Mouse (Mus musculus) myocyte (in vitro differentiated cells): Measurements from ENCODE around the gene Jazf1. TPM values are rescaled to one million over a fixed set of nuclear protein-coding genes. Genes with fewer than 3 reads are reported as not detected.

ENCODE experiments used
- H3K27me3 ChIP-seq: one replicate; pipeline ENCODE4 v1.6.1; 2011; ENCODE audit not compliant: control insufficient read depth, insufficient read depth, insufficient read length
- H3K36me3 ChIP-seq: one replicate; pipeline ENCODE4 v1.6.1; 2011; ENCODE audit not compliant: control insufficient read depth, insufficient read depth
- H3K4me2 ChIP-seq: one replicate; pipeline ENCODE4 v1.6.1; 2011; ENCODE audit warnings: low read depth, control low read depth
- H3K4me3 ChIP-seq: one replicate; pipeline ENCODE4 v1.5.1; 2011; ENCODE audit warnings: mild to moderate bottlenecking, control low read depth, moderate library complexity
- H3K79me2 ChIP-seq: one replicate; pipeline ENCODE4 v1.6.1; 2011; ENCODE audit not compliant: control insufficient read depth, insufficient read depth
- H3ac ChIP-seq: one replicate; pipeline ENCODE4 v1.6.1; 2011; ENCODE audit not compliant: control insufficient read depth, insufficient read length
- CEBPB ChIP-seq: IDR thresholded peaks from 2 replicates; pipeline ENCODE4 v1.6.1; 2011; ENCODE audit warnings: mild to moderate bottlenecking, moderate library complexity; ENCODE audit not compliant: poor library complexity, insufficient read depth, severe bottlenecking
- E2F4 ChIP-seq: IDR thresholded peaks from one replicate; pipeline ENCODE4 v1.6.1; 2011; ENCODE audit warnings: mild to moderate bottlenecking, control low read depth, moderate library complexity; ENCODE audit not compliant: insufficient read depth
- MAX ChIP-seq: IDR thresholded peaks from one replicate; pipeline ENCODE4 v1.6.1; 2011; ENCODE audit warnings: low read depth, mild to moderate bottlenecking, control low read depth
- MYOD1 ChIP-seq, 3 experiments: IDR thresholded peaks; one replicate each; pipeline ENCODE4 v1.6.1; 2011; ENCODE audit warnings: control low read depth in 2 of 3, low read depth in 2 of 3, mild to moderate bottlenecking in 2 of 3, moderate library complexity in 1 of 3; ENCODE audit not compliant: insufficient read length in 2 of 3, control insufficient read depth in 1 of 3
- MYOG ChIP-seq, 3 experiments: IDR thresholded peaks; one replicate each; pipeline ENCODE4 v1.6.1; 2011; ENCODE audit warnings: control low read depth in 2 of 3, low read depth in 2 of 3, mild to moderate bottlenecking in 2 of 3; ENCODE audit not compliant: insufficient read length in 2 of 3, control insufficient read depth in 1 of 3, insufficient read depth in 1 of 3
- POLR2A ChIP-seq: IDR thresholded peaks from one replicate; pipeline ENCODE4 v1.6.1; 2011; ENCODE audit warnings: low read depth, mild to moderate bottlenecking, control low read depth, moderate library complexity; ENCODE audit not compliant: insufficient read length
- POLR2AphosphoS2 ChIP-seq: IDR thresholded peaks from one replicate; pipeline ENCODE4 v1.6.1; 2011; ENCODE audit warnings: low read depth, control low read depth; ENCODE audit not compliant: insufficient read length
- REST ChIP-seq: IDR thresholded peaks from one replicate; pipeline ENCODE4 v1.6.1; 2011; ENCODE audit warnings: mild to moderate bottlenecking, control low read depth, moderate library complexity; ENCODE audit not compliant: insufficient read depth, insufficient read length
- SRF ChIP-seq: IDR thresholded peaks from one replicate; pipeline ENCODE4 v1.6.1; 2011; ENCODE audit warnings: low read depth; ENCODE audit not compliant: control insufficient read depth, insufficient read length
- TCF12 ChIP-seq: IDR thresholded peaks from one replicate; pipeline ENCODE4 v1.6.1; 2011; ENCODE audit warnings: mild to moderate bottlenecking, control low read depth; ENCODE audit not compliant: poor library complexity, insufficient read depth, severe bottlenecking
- TCF3 ChIP-seq: IDR thresholded peaks from one replicate; pipeline ENCODE4 v1.6.1; 2011; ENCODE audit warnings: low read depth, control low read depth; ENCODE audit not compliant: insufficient read length
- USF1 ChIP-seq: IDR thresholded peaks from one replicate; pipeline ENCODE4 v1.6.1; 2011; ENCODE audit warnings: low read depth, mild to moderate bottlenecking, control low read depth, moderate library complexity
- polyA plus RNA-seq: library from polyadenylated mRNA; unstranded; fragments of >200 nt; fragmentation: generic; extraction: Trizol; gene quantifications from one replicate; pipeline ENCODE4 v1.2.1, GENCODE M21; 2012; ENCODE audit warnings: missing spikeins

Jazf1 gene
- polyA plus RNA-seq, 1 experiment, result 0.01 TPM

GRCm38 (mm10) chr6:52790781-52791180 lies 277.6 kb downstream of the Jazf1 start:
- TF ChIP-seq USF1, result no peak
- no peak for TF ChIP-seq MAX
- TF ChIP-seq MYOG (IDR thresholded peaks at IDR 0.05; ENCODE audit: control insufficient read depth in 1 of 3, insufficient read depth in 1 of 3, insufficient read length in 2 of 3, low read depth in 2 of 3), result no peak
- TF ChIP-seq SRF, result no peak
- no peak for TF ChIP-seq POLR2A
- no peak for TF ChIP-seq TCF3
- TF ChIP-seq E2F4, result no peak
- Histone ChIP-seq H3K27me3 (no peaks in the 10 kb centered on the region), H3K4me3 (no peak overlapping the region), H3K4me2 (no peak overlapping the region), H3K36me3 (no peaks in the 10 kb centered on the region), H3ac (no peak overlapping the region), H3K79me2 (no peaks in the 10 kb centered on the region)

GRCm38 (mm10) chr6:52790316-52790715 lies 278.1 kb downstream of the Jazf1 start:
- no peak overlapping the region for H3K4me2 ChIP-seq

GRCm38 (mm10) chr6:52779546-52779945 lies 288.9 kb downstream of the Jazf1 start:
- no peak overlapping the region for H3K4me3 ChIP-seq
- no peak overlapping the region for H3K4me2 ChIP-seq
- no peaks in the 10 kb centered on the region for H3K27me3 ChIP-seq
- H3ac ChIP-seq, result no peak overlapping the region
- TF ChIP-seq CEBPB, result no peak
- no peak for TF ChIP-seq MYOG (IDR thresholded peaks at IDR 0.05; ENCODE audit: control insufficient read depth in 1 of 3, insufficient read depth in 1 of 3, insufficient read length in 2 of 3, low read depth in 2 of 3)
- no peak for TF ChIP-seq SRF
- no peak for TF ChIP-seq MAX
- TF ChIP-seq POLR2AphosphoS2, result no peak
- TF ChIP-seq REST, result no peak
- TF ChIP-seq TCF12, result no peak
- TF ChIP-seq POLR2A, result no peak
- TF ChIP-seq E2F4, result no peak
- TF ChIP-seq USF1, result no peak
- TF ChIP-seq MYOD1 (IDR thresholded peaks at IDR 0.05; ENCODE audit: control insufficient read depth in 1 of 3, insufficient read length in 2 of 3, low read depth in 2 of 3), result no peak
- TF ChIP-seq TCF3, result no peak
- H3K36me3 ChIP-seq, result no peaks in the 10 kb centered on the region
- H3K79me2 ChIP-seq, result no peaks in the 10 kb centered on the region

More at GRCm38 (mm10) chr6:52790316-52790715, 278.1 kb downstream of the Jazf1 start:
- Histone ChIP-seq H3K4me3 (no peak overlapping the region), H3K36me3 (no peaks in the 10 kb centered on the region), H3K27me3 (no peaks in the 10 kb centered on the region), H3ac (no peak overlapping the region), H3K79me2 (no peaks in the 10 kb centered on the region)
- TF ChIP-seq MAX, result no peak
- no peak for TF ChIP-seq POLR2AphosphoS2
- TF ChIP-seq CEBPB, result no peak
- no peak for TF ChIP-seq USF1
- TF ChIP-seq SRF, result no peak
- TF ChIP-seq MYOG (IDR thresholded peaks at IDR 0.05; ENCODE audit: control insufficient read depth in 1 of 3, insufficient read depth in 1 of 3, insufficient read length in 2 of 3, low read depth in 2 of 3), result no peak
- no peak for TF ChIP-seq MYOD1 (IDR thresholded peaks at IDR 0.05; ENCODE audit: control insufficient read depth in 1 of 3, insufficient read length in 2 of 3, low read depth in 2 of 3)
- TF ChIP-seq TCF12, result no peak
- no peak for TF ChIP-seq TCF3
- no peak for TF ChIP-seq POLR2A
- no peak for TF ChIP-seq E2F4
- no peak for TF ChIP-seq REST

- no peak overlapping the region for H3K4me2 ChIP-seq
- TF ChIP-seq MYOD1 (IDR thresholded peaks at IDR 0.05; ENCODE audit: control insufficient read depth in 1 of 3, insufficient read length in 2 of 3, low read depth in 2 of 3), result no peak
- no peak for TF ChIP-seq CEBPB
- TF ChIP-seq REST, result no peak
- no peak for TF ChIP-seq MYOG (IDR thresholded peaks at IDR 0.05; ENCODE audit: control insufficient read depth in 1 of 3, insufficient read depth in 1 of 3, insufficient read length in 2 of 3, low read depth in 2 of 3)
- no peak for TF ChIP-seq TCF12
- no peak for TF ChIP-seq TCF3
- no peak for TF ChIP-seq USF1
- TF ChIP-seq SRF, result no peak
- no peak for TF ChIP-seq POLR2AphosphoS2
- no peak for TF ChIP-seq MAX
- no peak for TF ChIP-seq E2F4
- no peak for TF ChIP-seq POLR2A
- no peak overlapping the region for H3ac ChIP-seq
- H3K79me2 ChIP-seq, result no peaks in the 10 kb centered on the region
- no peaks in the 10 kb centered on the region for H3K36me3 ChIP-seq
- H3K27me3 ChIP-seq, result no peaks in the 10 kb centered on the region
- H3K4me3 ChIP-seq, result no peak overlapping the region
Observed at GRCm38 (mm10) chr6:52778523-52778922, 289.9 kb downstream of the Jazf1 start.

DNA sequence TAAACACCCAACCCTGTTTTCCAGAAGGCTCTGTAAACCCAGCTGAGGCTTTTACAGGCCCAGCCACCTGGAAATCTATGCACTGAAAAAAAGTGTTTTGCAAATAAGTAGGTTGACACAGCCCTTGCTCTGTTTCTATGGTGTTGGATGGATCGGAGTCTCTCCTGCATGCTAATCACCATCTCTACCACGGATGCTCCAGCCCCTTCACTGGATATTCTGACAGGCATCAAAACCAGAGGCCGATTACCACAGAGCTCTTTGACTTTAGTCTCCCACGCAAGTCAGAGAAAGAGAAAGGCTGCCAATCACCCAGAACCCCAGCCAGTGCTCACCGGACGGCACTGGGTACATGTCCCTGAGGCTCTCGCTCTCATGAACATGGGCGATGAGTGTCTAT lies 291.4 kb downstream of the Jazf1 start:
- no peak for TF ChIP-seq SRF
- TF ChIP-seq TCF3, result no peak
- Histone ChIP-seq H3K4me3 (no peak overlapping the region), H3K27me3 (no peaks in the 10 kb centered on the region), H3ac (no peak overlapping the region), H3K4me2 (no peak overlapping the region), H3K79me2 (no peaks in the 10 kb centered on the region), H3K36me3 (no peaks in the 10 kb centered on the region)
